Mouse (Mus musculus): ENCODE data around the gene Hist1h1c. TPM values are rescaled to one million over a fixed set of nuclear protein-coding genes. Genes with fewer than 3 reads are reported as not detected.
A peak's percentile ranks its signal among the peaks of the same experiment; 100 is the strongest.
"Not testable (repeated sequence)": the region's sequence is repeated elsewhere in the genome, so short reads cannot be mapped to it uniquely, and the experiment has no call there.

The Hist1h1c gene
- polyA plus RNA-seq, 1 experiment from 2014 or later: 72.2 TPM

DNA sequence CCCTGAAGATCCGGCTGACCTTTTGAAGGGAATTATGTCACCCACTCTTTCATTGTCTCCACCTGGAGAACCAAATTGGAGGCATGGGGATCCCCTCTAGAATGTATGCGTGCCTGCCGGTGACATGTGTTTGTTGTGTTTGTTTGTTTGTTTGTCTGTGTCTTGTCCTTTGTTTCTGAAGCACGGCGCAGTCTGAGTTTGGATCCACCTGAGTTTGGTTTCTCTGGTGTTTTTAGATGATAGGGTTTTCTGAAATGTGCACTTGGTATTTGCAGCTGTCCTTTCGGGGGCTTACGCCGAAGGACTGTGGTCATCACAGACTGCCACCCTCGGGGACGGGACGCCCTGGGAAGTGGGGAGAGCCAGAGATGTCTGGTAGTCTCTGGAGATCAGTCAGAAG is 21.4 kb upstream of the Hist1h1c start:
- ATAC-seq (ENCODE audit: low read depth): no peak

GRCm38 (mm10) chr13:23717593-23718245 is 20.9 kb upstream of the Hist1h1c start:
- 12% methylated on average over 2 of the region's 2 CpGs for WGBS (ENCODE audit: insufficient replicate concordance)
- H3K4me3 ChIP-seq (replicated peaks); DNase-seq; H3K27me3 ChIP-seq; H3K4me2 ChIP-seq; ATAC-seq (ENCODE audit: low read depth); H3K4me1 ChIP-seq (replicated peaks); H3K9ac ChIP-seq; H3K36me3 ChIP-seq; H3K9me3 ChIP-seq (replicated peaks): not testable (repeated sequence)
- peak overlapping the region; percentile 5; the same call in 1 of the 2 replicates for H3K27ac ChIP-seq

More for the DNA sequence above, 21.4 kb upstream of the Hist1h1c start:
- Histone ChIP-seq H3K4me3 (replicated peaks) (no peak overlapping the region), H3K9ac (no peak overlapping the region), H3K36me3 (no peaks in the 10 kb centered on the region), H3K4me1 (replicated peaks) (0 out of 2 replicates have a peak, but pooled peaks cover 4% of the 10 kb centered on the region), H3K9me3 (replicated peaks) (no peaks in the 10 kb centered on the region), H3K27me3 (no peaks in the 10 kb centered on the region), H3K27ac (peak overlapping the region; percentile 5; the same call in 1 of the 2 replicates), H3K4me2 (no peak overlapping the region)
- DNase-seq: no peak
- WGBS (ENCODE audit: insufficient replicate concordance): 49% methylated on average over 11 of the region's 11 CpGs

GRCm38 (mm10) chr13:23724239-23724638 is 14.4 kb upstream of the Hist1h1c start:
- Histone ChIP-seq H3K9ac (peak overlapping the region; percentile 17; the same call in 1 of the 2 replicates), H3K27me3 (no peaks in the 10 kb centered on the region), H3K4me1 (replicated peaks) (peaks cover 46% of the 10 kb centered on the region), H3K27ac (no peak overlapping the region), H3K36me3 (no peaks in the 10 kb centered on the region), H3K4me2 (no peak overlapping the region), H3K4me3 (replicated peaks) (no peak overlapping the region), H3K9me3 (replicated peaks) (no peaks in the 10 kb centered on the region)
- 49% methylated on average over 4 of the region's 4 CpGs for WGBS (ENCODE audit: insufficient replicate concordance)
- peak; percentile 66 for ATAC-seq (ENCODE audit: low read depth)
- DNase-seq: no peak

DNA sequence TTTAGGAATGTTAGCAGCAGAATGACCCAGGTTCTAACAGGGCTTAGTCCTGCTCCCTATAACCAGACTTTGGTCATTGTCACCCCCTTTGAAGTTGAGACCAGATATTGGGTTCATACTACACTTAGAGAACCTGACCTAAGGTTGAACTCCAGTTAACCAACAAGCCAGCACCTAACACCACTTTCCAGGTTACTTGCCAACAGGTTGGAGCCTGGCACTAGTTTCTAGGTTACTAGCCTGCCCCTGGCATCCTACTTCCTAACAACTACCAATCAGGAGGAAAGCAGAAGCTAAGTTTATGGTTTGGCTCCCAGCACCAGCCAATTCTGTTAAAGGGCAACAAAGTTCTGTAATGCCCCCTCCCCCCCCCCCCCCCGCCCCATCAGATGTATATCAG is 13.4 kb upstream of the Hist1h1c start:
- Histone ChIP-seq H3K4me3 (replicated peaks) (no peak overlapping the region), H3K36me3 (no peaks in the 10 kb centered on the region), H3K4me1 (replicated peaks) (peaks cover 54% of the 10 kb centered on the region), H3K27ac (no peak overlapping the region), H3K27me3 (no peaks in the 10 kb centered on the region), H3K9ac (no peak overlapping the region), H3K4me2 (no peak overlapping the region), H3K9me3 (replicated peaks) (no peaks in the 10 kb centered on the region)
- ATAC-seq (ENCODE audit: low read depth) (no peak), DNase-seq (no peak)
- 14% methylated on average over 1 of the region's 1 CpGs for WGBS (ENCODE audit: insufficient replicate concordance)

DNA sequence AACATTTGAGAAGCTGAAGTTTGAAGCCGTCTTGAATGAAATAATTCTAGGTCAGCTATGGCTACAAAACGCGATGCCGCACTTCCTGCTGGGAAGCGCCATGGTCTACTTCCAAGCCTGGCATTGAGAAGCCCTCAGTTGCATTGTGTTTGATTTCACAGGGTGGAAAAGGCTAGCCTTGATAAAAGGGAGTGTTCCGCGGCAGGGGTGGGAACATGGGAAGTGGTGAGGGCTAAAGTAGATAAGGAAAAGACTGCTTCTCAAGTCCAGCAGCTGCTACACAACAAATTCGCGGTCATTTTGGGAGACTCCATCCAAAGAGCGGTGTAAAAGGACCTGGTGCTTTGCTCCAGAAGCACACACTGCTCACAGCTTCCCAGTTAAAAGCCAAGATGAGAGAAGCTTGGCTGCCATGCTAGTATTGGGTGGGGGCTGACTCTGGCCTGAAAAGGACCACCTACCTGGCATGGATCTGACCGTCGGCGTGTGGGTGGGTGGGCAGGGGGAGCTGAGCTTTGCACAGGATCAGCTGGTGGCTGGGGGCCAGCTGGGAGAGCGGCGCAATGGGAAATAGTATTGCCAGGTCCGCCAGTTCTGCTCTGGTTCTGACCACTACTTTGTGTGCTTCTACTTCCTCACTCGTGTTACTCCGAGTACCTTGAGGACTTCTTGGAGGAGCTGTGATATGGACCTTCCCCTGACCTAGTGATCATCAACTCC is 10.0 kb upstream of the Hist1h1c start:
- H3K4me3 ChIP-seq (replicated peaks): no peak overlapping the region
- H3K27ac ChIP-seq: peak overlapping the region; percentile 10
- ATAC-seq (ENCODE audit: low read depth): no peak
- 48% methylated on average over 18 of the region's 18 CpGs for WGBS (ENCODE audit: insufficient replicate concordance)
- H3K27me3 ChIP-seq: no peaks in the 10 kb centered on the region
- peak overlapping the region; percentile 46; the same call in 1 of the 2 replicates for H3K9ac ChIP-seq
- DNase-seq: no peak
- no peaks in the 10 kb centered on the region for H3K9me3 ChIP-seq (replicated peaks)
- peak overlapping the region; percentile 35 for H3K4me2 ChIP-seq
- H3K36me3 ChIP-seq: no peaks in the 10 kb centered on the region
- H3K4me1 ChIP-seq (replicated peaks): peaks cover 54% of the 10 kb centered on the region

- H3K9me3 ChIP-seq (replicated peaks): no peaks in the 10 kb centered on the region
- no peak for DNase-seq
- no peak overlapping the region for H3K4me3 ChIP-seq (replicated peaks)
- H3K4me1 ChIP-seq (replicated peaks): peaks cover 49% of the 10 kb centered on the region
- 0 out of 2 replicates have a peak overlapping the region, but pooled peaks have one; percentile 9 for H3K9ac ChIP-seq
- 49% methylated on average over 9 of the region's 9 CpGs for WGBS (ENCODE audit: insufficient replicate concordance)
- H3K4me2 ChIP-seq: peak overlapping the region; percentile 35; the same call in 1 of the 2 replicates
- no peaks in the 10 kb centered on the region for H3K36me3 ChIP-seq
- ATAC-seq (ENCODE audit: low read depth): no peak
- H3K27me3 ChIP-seq: no peaks in the 10 kb centered on the region
- H3K27ac ChIP-seq: peak overlapping the region; percentile 10; the same call in 1 of the 2 replicates
These were observed 9.4 kb upstream of the Hist1h1c start for GRCm38 (mm10) chr13:23729192-23729525.

DNA sequence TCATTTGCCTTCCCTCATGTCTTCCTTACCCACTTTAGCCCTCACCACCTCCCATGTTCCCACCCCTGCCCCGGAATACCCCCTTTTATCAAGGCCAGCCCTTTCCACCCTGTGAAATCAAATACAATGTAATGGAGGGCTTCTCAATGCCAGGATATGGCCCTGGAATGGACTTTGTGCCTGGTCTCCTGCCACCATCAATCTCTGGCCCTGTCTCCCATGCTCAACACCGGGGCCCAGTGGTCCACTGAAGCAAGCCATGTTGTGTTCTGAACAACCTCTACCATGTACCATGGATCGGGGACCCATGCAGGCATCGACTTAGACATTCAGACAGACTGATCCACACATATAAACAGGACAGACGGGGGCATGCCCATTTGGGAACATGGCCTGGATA is 8.9 kb upstream of the Hist1h1c start:
- Histone ChIP-seq H3K4me1 (replicated peaks) (peaks cover 43% of the 10 kb centered on the region), H3K9me3 (replicated peaks) (no peaks in the 10 kb centered on the region), H3K4me2 (no peak overlapping the region), H3K36me3 (no peaks in the 10 kb centered on the region), H3K27ac (peak overlapping the region; percentile 21; the same call in 1 of the 2 replicates), H3K27me3 (no peaks in the 10 kb centered on the region), H3K9ac (peak overlapping the region; percentile 9; the same call in 1 of the 2 replicates), H3K4me3 (replicated peaks) (no peak overlapping the region)
- WGBS (ENCODE audit: insufficient replicate concordance): 81% methylated on average over 5 of the region's 5 CpGs
- peak; percentile 5; the same call in 1 of the 2 replicates for ATAC-seq (ENCODE audit: low read depth)
- DNase-seq: no peak

DNA sequence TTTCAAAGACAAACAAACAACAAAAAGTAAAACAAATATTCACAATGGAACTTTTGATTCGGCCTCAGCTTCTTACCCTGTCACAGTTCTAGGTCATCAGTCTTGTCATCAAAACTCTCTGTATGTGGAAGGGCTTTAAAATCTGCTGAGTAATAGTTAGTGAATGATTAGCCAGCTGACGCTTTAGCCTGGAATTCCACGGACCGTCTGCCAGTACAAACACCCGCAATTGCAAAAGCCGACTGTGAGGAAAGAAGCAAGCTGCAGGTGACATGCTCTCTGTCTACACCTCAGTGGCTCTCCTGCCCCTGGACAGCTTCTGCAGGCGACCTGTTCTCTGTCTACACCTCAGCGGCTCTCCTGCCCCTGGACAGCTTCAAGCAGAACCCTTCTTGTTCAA is 8.1 kb upstream of the Hist1h1c start:
- ATAC-seq (ENCODE audit: low read depth): peak; percentile 62; the same call in 1 of the 2 replicates
- 53% methylated on average over 8 of the region's 8 CpGs for WGBS (ENCODE audit: insufficient replicate concordance)
- no peaks in the 10 kb centered on the region for H3K27me3 ChIP-seq
- no peak overlapping the region for H3K9ac ChIP-seq
- no peak for DNase-seq
- no peaks in the 10 kb centered on the region for H3K36me3 ChIP-seq
- H3K4me1 ChIP-seq (replicated peaks): peaks cover 37% of the 10 kb centered on the region
- no peak overlapping the region for H3K4me3 ChIP-seq (replicated peaks)
- H3K27ac ChIP-seq: no peak overlapping the region
- H3K9me3 ChIP-seq (replicated peaks): no peaks in the 10 kb centered on the region
- H3K4me2 ChIP-seq: no peak overlapping the region

DNA sequence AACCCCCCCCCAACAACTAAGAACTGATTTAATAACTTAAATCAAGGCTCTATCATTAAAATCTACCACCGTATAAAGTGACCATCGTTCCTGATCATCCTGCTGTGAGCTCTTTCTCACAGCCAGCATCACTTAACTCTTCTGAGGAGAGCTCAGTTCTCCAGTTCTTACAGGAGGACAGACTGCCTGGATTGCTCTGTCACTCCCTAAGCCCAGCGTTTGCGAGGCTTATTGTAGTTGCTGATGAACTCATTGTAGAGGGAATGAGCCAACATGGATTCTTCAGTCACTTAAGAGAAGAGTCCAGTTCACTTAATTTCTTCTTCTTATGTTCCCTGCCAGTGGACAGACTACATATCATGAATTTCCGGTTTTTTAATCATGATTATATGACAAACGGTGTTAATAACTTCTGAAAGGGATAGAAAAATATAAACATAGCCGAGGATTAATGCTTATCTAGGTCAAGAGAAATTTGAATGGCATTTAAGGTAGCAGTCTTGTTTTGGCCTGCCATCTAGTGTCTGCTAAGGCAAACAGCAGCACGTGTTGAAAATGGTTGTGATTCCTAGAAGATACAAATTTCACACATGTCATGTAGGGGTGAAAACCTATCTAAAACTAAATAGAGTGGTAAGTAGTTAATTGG is 6.3 kb upstream of the Hist1h1c start:
- WGBS (ENCODE audit: insufficient replicate concordance): 24% methylated on average over 8 of the region's 8 CpGs
- no peak for ATAC-seq (ENCODE audit: low read depth)
- DNase-seq: no peak

GRCm38 (mm10) chr13:23737091-23737490 is 1.5 kb upstream of the Hist1h1c start:
- DNase-seq: no peak
- 86% methylated on average over 5 of the region's 5 CpGs for WGBS (ENCODE audit: insufficient replicate concordance)
- ATAC-seq (ENCODE audit: low read depth): no peak
- Histone ChIP-seq H3K9me3 (replicated peaks) (no peaks in the 10 kb centered on the region), H3K9ac (peak overlapping the region; percentile 17; the same call in 1 of the 2 replicates), H3K27me3 (no peaks in the 10 kb centered on the region), H3K4me1 (replicated peaks) (peaks cover 24% of the 10 kb centered on the region), H3K4me3 (replicated peaks) (no peak overlapping the region), H3K4me2 (no peak overlapping the region), H3K36me3 (no peaks in the 10 kb centered on the region), H3K27ac (peak overlapping the region; percentile 100)

More for the DNA sequence above, 6.3 kb upstream of the Hist1h1c start:
- no peak overlapping the region for H3K4me2 ChIP-seq
- H3K4me1 ChIP-seq (replicated peaks): peaks cover 37% of the 10 kb centered on the region
- H3K27me3 ChIP-seq: no peaks in the 10 kb centered on the region
- H3K36me3 ChIP-seq: no peaks in the 10 kb centered on the region
- no peak overlapping the region for H3K27ac ChIP-seq
- H3K4me3 ChIP-seq (replicated peaks): no peak overlapping the region
- no peaks in the 10 kb centered on the region for H3K9me3 ChIP-seq (replicated peaks)
- H3K9ac ChIP-seq: no peak overlapping the region

- Histone ChIP-seq H3K4me1 (replicated peaks) (peaks cover 31% of the 10 kb centered on the region), H3K9ac (peak overlapping the region; percentile 92), H3K27ac (peak overlapping the region; percentile 100), H3K36me3 (no peaks in the 10 kb centered on the region), H3K4me2 (peak overlapping the region; percentile 82), H3K9me3 (replicated peaks) (no peaks in the 10 kb centered on the region), H3K27me3 (no peaks in the 10 kb centered on the region), H3K4me3 (replicated peaks) (peak overlapping the region; percentile 65)
- DNase-seq: no peak
- ATAC-seq (ENCODE audit: low read depth): no peak
- WGBS (ENCODE audit: insufficient replicate concordance): 18% methylated on average over 4 of the region's 4 CpGs
These were observed 567 bp upstream of the Hist1h1c start for GRCm38 (mm10) chr13:23738041-23738440.
